Mouse (Mus musculus) midbrain, embryonic 11.5 days (tissue): ENCODE measurements around the gene Ank3. TPM values are rescaled to one million over a fixed set of nuclear protein-coding genes. Genes with fewer than 3 reads are reported as not detected.

Experiments used
- ATAC-seq: fragments of 200-750 bp; cut with Nextera tagmentation; 2 replicates; pipeline ENCODE4 v1.8.0; 2017; ENCODE audit warnings: moderate TSS enrichment, moderate library complexity; ENCODE audit not compliant: low FRiP score
- DNase-seq: peaks from one replicate; pipeline ENCODE4 v3.0.0; 2015; ENCODE audit warnings: low spot score; ENCODE audit errors: missing footprints
- H3K27ac ChIP-seq: fragments of 300-500 bp; sonication (generic); 2 replicates; pipeline ENCODE4 v1.5.1; 2014; ENCODE audit warnings: low read depth, low read length
- H3K27me3 ChIP-seq: fragments of 300-500 bp; sonication (generic); 2 replicates; pipeline ENCODE4 v1.6.1; 2014; ENCODE audit warnings: mild to moderate bottlenecking, low read length, moderate library complexity, mixed read lengths; ENCODE audit not compliant: control insufficient read depth, insufficient read depth
- H3K36me3 ChIP-seq: fragments of 300-500 bp; sonication (generic); 2 replicates; pipeline ENCODE4 v1.6.1; 2014; ENCODE audit warnings: mild to moderate bottlenecking, low read length, moderate library complexity, mixed read lengths; ENCODE audit not compliant: control insufficient read depth, insufficient read depth
- H3K4me1 ChIP-seq: fragments of 300-500 bp; sonication (generic); 2 replicates; pipeline ENCODE4 v1.6.1; 2014; ENCODE audit warnings: low read length; ENCODE audit not compliant: control insufficient read depth, insufficient read depth
- H3K4me2 ChIP-seq: fragments of 300-500 bp; sonication (generic); 2 replicates; pipeline ENCODE4 v1.6.1; 2014; ENCODE audit warnings: mild to moderate bottlenecking, moderate library complexity
- H3K4me3 ChIP-seq: fragments of 300-500 bp; sonication (generic); 2 replicates; pipeline ENCODE4 v1.5.1; 2014; ENCODE audit warnings: low read depth, low read length
- H3K9ac ChIP-seq: fragments of 300-500 bp; sonication (generic); 2 replicates; pipeline ENCODE4 v1.6.1; 2014; ENCODE audit warnings: low read length
- H3K9me3 ChIP-seq: fragments of 300-500 bp; sonication (generic); 2 replicates; pipeline ENCODE4 v1.6.1; 2016; ENCODE audit warnings: low read length; ENCODE audit not compliant: control insufficient read depth
- WGBS: fragments of 180-500 bp; shearing (Covaris S2); extraction: QIAGEN DNeasy Blood & Tissue Kit; methylation state at CpG from one replicate; pipeline ENCODE4 v1.1.7; 2014; 5-methylcytosine and 5-hydroxymethylcytosine counted together
- polyA plus RNA-seq: library from polyadenylated mRNA; unstranded; fragments of >200 nt; fragmentation: Nextera tagmentation; extraction: Ambion mirVana; gene quantifications from 2 replicates; pipeline ENCODE4 v1.2.1, GENCODE M21; 2014

The Ank3 gene
- polyA plus RNA-seq, 1 experiment from 2014 or later: 58.8 TPM

- H3K4me2 ChIP-seq: no peak overlapping the region
- H3K27ac ChIP-seq: no peak overlapping the region
- no peak for DNase-seq
- H3K4me3 ChIP-seq: no peak overlapping the region
- no peak overlapping the region for H3K9ac ChIP-seq
- H3K27me3 ChIP-seq: no peaks in the 10 kb centered on the region
- 79% methylated on average over 9 of the region's 9 CpGs for WGBS
- H3K4me1 ChIP-seq: no peaks in the 10 kb centered on the region
- ATAC-seq: no peak
- H3K36me3 ChIP-seq: no peaks in the 10 kb centered on the region
- no peaks in the 10 kb centered on the region for H3K9me3 ChIP-seq
Measured at GRCm38 (mm10) chr10:69792400-69792799, 393.8 kb downstream of the Ank3 start.

DNA sequence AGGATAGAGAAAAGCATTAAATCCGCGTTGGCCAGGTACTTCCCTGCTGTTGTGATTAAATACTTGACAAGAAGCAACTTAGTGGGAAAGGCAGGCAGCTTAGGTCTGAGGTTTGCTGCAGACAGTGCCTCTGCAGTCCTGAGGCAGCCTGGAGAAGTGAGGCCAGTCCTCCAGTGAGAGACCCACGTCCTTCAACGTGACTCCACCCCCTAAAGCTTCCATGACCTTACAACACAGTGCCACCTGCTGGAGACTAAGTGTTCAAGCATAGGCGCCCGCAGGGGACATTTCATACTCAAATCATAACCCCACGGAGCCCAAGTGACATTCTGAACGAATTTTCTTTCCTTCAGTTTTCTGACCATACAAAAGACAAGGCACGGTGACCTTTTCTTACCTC is 394.5 kb downstream of the Ank3 start:
- Histone ChIP-seq H3K4me1 (no peaks in the 10 kb centered on the region), H3K27me3 (no peaks in the 10 kb centered on the region), H3K4me3 (no peak overlapping the region), H3K36me3 (no peaks in the 10 kb centered on the region), H3K9ac (no peak overlapping the region), H3K4me2 (no peak overlapping the region), H3K27ac (no peak overlapping the region), H3K9me3 (no peaks in the 10 kb centered on the region)
- DNase-seq (no peak), ATAC-seq (0 out of 2 replicates have a peak, but pooled peaks have one; percentile 40)
- 33% methylated on average over 9 of the region's 9 CpGs for WGBS

DNA sequence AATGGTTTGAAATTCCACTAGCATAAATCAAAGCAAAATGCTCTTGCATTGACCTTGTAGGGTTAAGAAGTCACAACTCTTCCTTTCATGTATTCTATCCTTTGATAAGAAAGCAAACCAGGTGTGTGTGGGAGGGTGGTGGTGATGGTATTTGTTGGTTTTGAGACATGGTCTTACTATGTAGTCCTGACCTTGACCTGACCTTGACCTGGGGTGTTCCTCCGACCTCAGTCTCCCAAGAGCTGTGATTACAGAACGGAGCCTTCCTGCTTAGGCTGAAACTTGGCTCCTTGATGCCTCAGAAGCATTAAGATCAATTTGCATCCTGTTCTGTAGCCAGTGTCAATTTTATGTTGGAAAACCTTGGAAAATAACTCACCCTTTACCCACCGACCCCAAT is 397.1 kb downstream of the Ank3 start:
- Histone ChIP-seq H3K4me2 (no peak overlapping the region), H3K4me3 (no peak overlapping the region), H3K9me3 (no peaks in the 10 kb centered on the region), H3K4me1 (no peaks in the 10 kb centered on the region), H3K36me3 (no peaks in the 10 kb centered on the region), H3K27me3 (no peaks in the 10 kb centered on the region), H3K9ac (no peak overlapping the region), H3K27ac (no peak overlapping the region)
- no peak for ATAC-seq
- no peak for DNase-seq
- 83% methylated on average over 3 of the region's 3 CpGs for WGBS

DNA sequence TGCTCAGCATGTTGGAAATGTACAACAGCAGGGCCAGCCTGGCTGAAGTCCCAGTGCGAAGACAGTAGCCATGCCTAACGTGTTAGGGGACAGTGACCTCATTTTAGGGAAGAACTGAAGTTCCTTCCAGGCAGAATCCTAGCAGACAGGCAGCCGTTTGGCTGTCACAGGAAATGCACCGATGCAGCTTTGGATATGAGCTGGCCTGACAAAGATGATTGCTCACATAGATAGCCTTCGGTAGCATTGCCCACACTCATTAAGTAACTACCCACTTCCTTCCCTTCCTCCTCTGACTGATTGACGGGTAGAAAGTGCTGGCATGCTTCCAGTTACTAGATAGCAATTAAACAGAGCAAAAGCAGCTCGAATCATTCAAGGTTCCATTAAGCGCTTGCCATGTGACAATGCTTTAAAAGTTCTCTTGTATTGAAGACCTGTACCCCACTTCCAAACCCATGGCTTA is 397.9 kb downstream of the Ank3 start:
- Histone ChIP-seq H3K4me2 (no peak overlapping the region), H3K27me3 (no peaks in the 10 kb centered on the region), H3K9me3 (no peaks in the 10 kb centered on the region), H3K4me1 (no peaks in the 10 kb centered on the region), H3K36me3 (no peaks in the 10 kb centered on the region), H3K9ac (no peak overlapping the region), H3K4me3 (no peak overlapping the region), H3K27ac (no peak overlapping the region)
- no peak for ATAC-seq
- WGBS: 82% methylated on average over 8 of the region's 8 CpGs
- DNase-seq: no peak

DNA sequence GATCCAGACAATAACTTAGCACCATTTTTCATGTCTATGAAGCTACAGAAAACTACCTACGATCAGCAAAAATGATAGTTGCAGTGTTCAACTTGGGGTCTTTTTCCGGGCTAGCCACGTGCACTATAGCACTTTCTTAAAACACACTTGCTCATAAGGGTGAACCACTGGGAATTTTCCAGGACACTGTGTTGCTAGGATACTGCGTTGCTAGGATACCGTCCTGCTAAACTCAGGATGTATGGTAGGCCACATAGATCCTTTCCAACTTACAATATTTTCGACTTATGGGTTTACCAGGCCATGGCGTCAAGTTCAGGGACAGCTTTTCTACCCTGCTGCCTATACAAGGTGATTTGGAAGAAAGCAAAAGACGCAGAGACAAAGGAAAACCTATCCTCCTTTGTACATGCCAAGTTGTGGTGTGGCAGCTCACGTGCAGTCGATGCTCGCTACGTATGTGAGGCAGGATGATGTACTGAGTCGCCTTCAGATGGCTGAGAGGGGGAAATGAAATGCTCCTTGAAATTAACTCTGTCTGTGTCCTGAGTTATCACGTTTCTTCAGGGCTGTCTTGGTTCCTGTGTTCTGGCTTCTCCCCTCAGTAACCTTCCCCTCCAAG is 404.7 kb downstream of the Ank3 start:
- H3K4me2 ChIP-seq: no peak overlapping the region
- 78% methylated on average over 14 of the region's 14 CpGs for WGBS
- H3K27ac ChIP-seq: no peak overlapping the region

GRCm38 (mm10) chr10:69804613-69805012 is 406.0 kb downstream of the Ank3 start:
- Histone ChIP-seq H3K4me2 (no peak overlapping the region), H3K27ac (no peak overlapping the region), H3K4me1 (peaks cover 7% of the 10 kb centered on the region), H3K36me3 (no peaks in the 10 kb centered on the region), H3K9ac (no peak overlapping the region), H3K4me3 (no peak overlapping the region), H3K27me3 (no peaks in the 10 kb centered on the region), H3K9me3 (no peaks in the 10 kb centered on the region)
- ATAC-seq: no peak
- no peak for DNase-seq
- 67% methylated on average over 6 of the region's 6 CpGs for WGBS

More for the DNA sequence above, 404.7 kb downstream of the Ank3 start:
- Histone ChIP-seq H3K4me3 (no peak overlapping the region), H3K9me3 (no peaks in the 10 kb centered on the region), H3K4me1 (peaks cover 7% of the 10 kb centered on the region), H3K27me3 (no peaks in the 10 kb centered on the region), H3K9ac (no peak overlapping the region), H3K36me3 (no peaks in the 10 kb centered on the region)
- ATAC-seq (no peak), DNase-seq (peak; percentile 84)

DNA sequence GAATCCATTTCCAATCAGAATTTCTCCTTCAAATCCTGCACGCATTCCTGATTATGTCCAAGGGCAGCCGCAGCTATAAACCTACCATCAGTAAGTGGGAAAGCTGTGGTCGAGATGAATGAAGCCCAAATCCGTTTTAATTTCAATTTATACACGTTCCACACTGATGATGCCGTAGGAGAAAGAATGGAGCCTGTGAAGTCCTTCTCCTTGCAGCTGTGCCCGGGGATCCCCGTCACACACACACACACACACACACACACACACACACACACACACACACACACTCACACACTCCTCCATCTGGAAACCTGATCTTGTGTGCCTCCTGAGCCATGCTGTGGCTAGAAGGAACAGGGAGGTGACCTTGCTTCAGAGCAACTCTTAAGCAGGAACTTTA is 412.2 kb downstream of the Ank3 start:
- no peak for ATAC-seq
- H3K9me3 ChIP-seq: no peaks in the 10 kb centered on the region
- WGBS: 82% methylated on average over 8 of the region's 8 CpGs
- DNase-seq: no peak
- no peaks in the 10 kb centered on the region for H3K27me3 ChIP-seq
- H3K4me2 ChIP-seq: no peak overlapping the region
- H3K4me3 ChIP-seq: no peak overlapping the region
- no peaks in the 10 kb centered on the region for H3K4me1 ChIP-seq
- H3K27ac ChIP-seq: no peak overlapping the region
- H3K9ac ChIP-seq: no peak overlapping the region
- no peaks in the 10 kb centered on the region for H3K36me3 ChIP-seq

- Histone ChIP-seq H3K27me3 (no peaks in the 10 kb centered on the region), H3K4me3 (no peak overlapping the region), H3K9ac (no peak overlapping the region), H3K4me1 (no peaks in the 10 kb centered on the region), H3K9me3 (no peaks in the 10 kb centered on the region), H3K27ac (no peak overlapping the region), H3K4me2 (no peak overlapping the region), H3K36me3 (no peaks in the 10 kb centered on the region)
- ATAC-seq (no peak), DNase-seq (no peak)
- WGBS: 74% methylated on average over 6 of the region's 6 CpGs
Measured at GRCm38 (mm10) chr10:69813823-69814522, 415.4 kb downstream of the Ank3 start.

- WGBS: 95% methylated on average over 7 of the region's 7 CpGs
- H3K27ac ChIP-seq: no peak overlapping the region
- ATAC-seq (no peak), DNase-seq (no peak)
- no peak overlapping the region for H3K9ac ChIP-seq
- no peaks in the 10 kb centered on the region for H3K4me1 ChIP-seq
- H3K4me3 ChIP-seq: no peak overlapping the region
- no peak overlapping the region for H3K4me2 ChIP-seq
- H3K36me3 ChIP-seq: no peaks in the 10 kb centered on the region
- no peaks in the 10 kb centered on the region for H3K27me3 ChIP-seq
- no peaks in the 10 kb centered on the region for H3K9me3 ChIP-seq
Measured at GRCm38 (mm10) chr10:69821245-69821644, 422.7 kb downstream of the Ank3 start.
